Mouse (Mus musculus) left cerebral cortex, postnatal 14 days (tissue): ENCODE data around the gene Gm20388. TPM values are rescaled to one million over a fixed set of nuclear protein-coding genes. Genes with fewer than 3 reads are reported as not detected.

ENCODE experiments used
- DNase-seq, 2 experiments: peaks; one replicate each; pipeline ENCODE4 v3.0.0; 2021 to 2022; ENCODE audit warnings: low spot score in 2 of 2, mixed read lengths in 1 of 2
- intact Hi-C: fragments of 180-260 bp; cut with DNase I; formaldehyde crosslinking; loops from one replicate; pipeline ENCODE4 v1.15.1; 2025
- total RNA-seq, 2 experiments: library from RNA; stranded (reverse); gene quantifications; 2 replicates each; pipeline ENCODE4 v1.2.3; 2021

Gm20388 gene
- total RNA-seq, 2 experiments from 2014 or later, result 2.8 to 7.3 TPM

- DNase-seq, result no peak
- intact Hi-C loops, result no loop called here
Measured at GRCm38 (mm10) chr8:121058081-121058480, 1147.4 kb downstream of the Gm20388 start.

- intact Hi-C loops, result no loop called here
- peak; percentile 66 to 91 for DNase-seq
Measured at GRCm38 (mm10) chr8:121059098-121059497, 1148.5 kb downstream of the Gm20388 start.

DNA sequence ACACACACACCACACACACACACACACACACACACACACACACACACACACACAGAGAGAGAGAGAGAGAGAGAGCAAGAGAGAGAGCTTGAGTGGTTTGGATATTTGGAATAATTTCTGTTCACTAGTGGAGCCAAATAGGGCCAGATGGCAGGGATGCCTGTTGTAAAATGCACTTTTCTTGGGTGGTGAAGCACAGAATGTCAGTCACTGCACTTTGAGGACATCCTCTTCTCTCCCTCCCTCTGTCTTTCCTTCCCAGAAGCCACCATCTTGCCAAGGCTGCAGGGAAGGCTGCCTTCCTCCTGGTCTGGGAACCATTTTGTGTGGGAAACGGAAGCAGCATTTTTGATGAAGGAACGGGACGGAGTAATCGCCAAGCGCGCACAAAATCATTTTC is 1151.9 kb downstream of the Gm20388 start:
- intact Hi-C loops, result no loop called here
- DNase-seq, result no peak

DNA sequence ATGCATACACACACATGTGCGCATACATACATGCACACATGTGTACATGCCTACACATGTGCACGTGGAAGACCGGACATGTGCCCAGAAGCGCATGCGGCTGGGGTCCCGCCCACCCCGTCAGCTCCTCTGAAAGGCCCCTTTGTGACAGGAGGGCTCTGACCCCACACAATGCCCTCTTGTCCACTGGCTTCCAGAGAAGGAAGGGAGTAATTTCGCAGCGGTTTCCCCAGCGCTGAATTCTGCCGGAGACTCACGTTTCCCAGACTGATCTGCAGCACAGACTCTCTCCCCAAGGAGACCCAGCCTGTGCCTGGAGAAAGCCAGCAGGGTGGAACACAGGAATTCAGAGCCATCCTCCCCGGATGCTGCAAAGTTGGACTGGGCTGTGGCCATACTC is 1153.0 kb downstream of the Gm20388 start:
- peak in 1 of 2 experiments; percentile 22 for DNase-seq
- intact Hi-C loops, result no loop called here

- intact Hi-C loops, result no loop called here
- peak in 1 of 2 experiments; percentile 18 for DNase-seq
Measured at GRCm38 (mm10) chr8:121071454-121071853, 1160.8 kb downstream of the Gm20388 start.

DNA sequence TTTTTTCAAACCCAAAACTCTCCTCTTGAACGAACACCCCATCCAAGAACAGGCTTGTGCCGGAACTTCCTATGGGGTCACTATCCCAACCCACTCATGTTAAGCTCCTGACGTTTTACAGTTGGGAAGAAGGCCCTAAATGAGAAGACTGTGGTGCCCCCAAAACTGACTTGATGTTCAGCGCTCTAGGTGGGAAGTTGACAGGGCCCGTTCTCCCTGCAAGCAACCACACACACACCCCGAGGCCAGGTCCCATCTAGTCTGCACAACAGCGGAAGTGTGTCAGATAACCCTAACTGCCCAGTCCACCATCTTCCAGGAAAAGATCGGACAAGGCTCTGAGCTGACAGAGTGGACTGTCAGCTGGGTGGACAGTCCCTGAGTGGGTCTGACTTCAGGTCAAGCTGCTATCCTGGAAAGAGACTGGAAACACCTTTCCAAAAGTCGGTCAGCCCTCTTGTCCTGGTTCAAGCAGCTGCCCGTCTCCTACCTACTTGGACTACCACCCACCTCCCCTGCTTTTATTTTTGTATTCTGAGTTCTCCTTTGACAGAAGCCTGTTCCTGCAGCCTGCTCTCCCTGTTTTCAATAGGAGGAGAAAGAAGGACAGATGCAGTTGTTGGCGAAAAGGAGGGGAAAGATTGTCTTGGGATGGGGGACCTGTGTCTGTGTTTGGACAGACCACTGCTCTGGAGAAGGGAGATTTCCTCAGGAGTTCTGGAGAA is 1161.9 kb downstream of the Gm20388 start:
- intact Hi-C loops, result no loop called here

DNA sequence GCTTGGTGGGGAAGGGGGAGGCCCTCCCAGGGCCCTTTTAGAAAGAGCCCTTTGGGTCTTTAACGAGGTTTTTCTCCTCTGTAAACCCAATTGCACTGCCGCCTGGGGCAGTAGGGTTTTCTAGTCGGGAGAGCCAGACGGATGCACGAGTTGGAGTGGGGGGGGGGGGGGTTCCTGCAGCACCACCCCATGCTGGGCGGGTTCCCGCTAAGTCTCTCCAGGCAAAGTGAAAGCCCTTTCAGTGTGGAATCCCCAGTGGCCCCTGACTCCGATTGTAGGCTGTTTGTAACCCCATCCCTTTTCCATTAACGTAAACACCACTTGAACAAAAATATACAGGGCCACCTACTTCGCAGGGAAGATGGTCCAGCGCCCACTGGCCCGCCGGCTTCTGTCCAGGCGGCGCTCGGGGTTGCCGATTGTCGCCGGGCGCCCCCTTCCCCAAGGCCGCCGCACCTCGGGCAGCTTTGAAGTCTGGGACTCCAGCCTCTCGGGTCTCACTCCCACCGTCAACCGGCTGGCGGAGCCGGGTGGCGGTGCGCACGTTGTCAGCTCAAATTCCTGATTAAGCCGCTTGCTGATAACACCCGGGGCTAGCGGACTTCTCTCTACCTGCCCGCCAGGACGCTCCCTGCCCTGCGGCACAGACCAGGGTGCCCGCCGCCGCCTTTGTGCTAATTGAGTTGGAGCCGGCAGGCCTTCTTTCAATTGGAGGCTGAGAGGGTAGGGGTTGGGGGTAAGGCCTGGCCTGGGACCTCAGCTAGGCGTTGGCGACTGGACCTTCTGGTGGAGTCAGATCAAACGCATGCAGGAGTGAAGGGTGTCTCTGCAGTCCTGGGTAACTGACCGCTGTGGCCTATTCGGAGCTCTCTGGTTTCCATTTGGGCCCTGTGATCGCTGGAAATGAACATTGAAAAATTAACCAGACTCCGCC is 1162.8 kb downstream of the Gm20388 start:
- intact Hi-C loops, result no loop called here
- DNase-seq, result no peak

More for the DNA sequence above, 1161.9 kb downstream of the Gm20388 start:
- no peak for DNase-seq

DNA sequence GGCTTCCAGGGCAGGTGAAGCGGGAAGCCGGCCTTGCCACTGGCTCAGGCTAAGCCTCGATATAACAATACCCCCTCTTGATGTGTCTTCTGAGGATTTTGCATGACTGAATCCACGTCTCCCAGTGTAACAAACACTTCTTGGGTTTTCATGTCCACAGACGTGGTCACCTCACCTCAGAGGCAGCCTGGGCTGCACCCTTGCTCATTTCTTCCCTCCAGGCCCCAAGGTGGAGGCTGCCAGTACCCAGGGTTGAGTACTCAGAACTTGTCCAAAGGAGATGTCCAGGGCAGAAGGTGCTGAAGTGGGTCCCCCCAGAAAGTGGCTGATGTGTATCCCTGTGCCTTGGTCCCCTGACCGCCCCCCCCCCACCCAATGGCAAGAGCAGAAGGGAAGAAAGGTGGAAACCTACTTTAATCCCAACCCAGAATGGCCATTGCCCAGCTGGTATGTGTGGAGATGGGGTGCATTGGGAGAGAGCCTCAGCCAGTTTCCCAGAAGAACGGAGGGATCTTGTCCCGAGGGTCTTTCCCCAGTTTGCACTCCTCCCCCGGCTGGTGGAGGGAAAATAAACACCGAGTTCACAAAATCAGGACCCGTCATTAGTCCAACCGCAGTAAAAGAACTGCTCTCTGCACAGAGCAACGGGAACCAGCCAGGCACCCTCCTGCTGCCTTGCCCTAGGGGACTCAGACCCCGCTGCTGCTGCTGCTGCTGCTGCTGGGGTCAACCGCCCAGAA is 1163.6 kb downstream of the Gm20388 start:
- intact Hi-C loops, result no loop called here
- no peak for DNase-seq

GRCm38 (mm10) chr8:121074848-121075145 is 1164.2 kb downstream of the Gm20388 start:
- DNase-seq, result no peak
- intact Hi-C loops, result no loop called here

GRCm38 (mm10) chr8:121075936-121076335 is 1165.3 kb downstream of the Gm20388 start:
- intact Hi-C loops, result no loop called here
- no peak for DNase-seq

DNA sequence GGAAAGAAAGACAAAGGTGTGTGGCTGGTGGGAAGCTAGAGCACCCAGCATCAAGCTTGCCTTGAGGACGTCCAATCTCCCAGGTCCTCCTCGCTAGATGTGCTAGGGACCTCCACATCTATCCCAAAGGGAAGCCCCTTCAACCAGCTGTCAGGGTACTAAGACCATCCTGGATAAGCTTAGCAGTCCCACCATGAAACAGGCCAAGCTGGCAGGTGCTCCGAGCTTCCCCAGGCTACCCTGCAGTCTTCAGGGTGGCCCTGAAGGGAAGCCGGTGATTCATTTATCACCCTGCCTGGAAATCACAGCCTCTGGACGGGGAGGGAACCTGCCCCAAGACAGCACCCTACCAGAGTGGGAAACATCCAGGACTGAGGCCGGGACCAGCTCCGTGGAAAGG is 1165.9 kb downstream of the Gm20388 start:
- no peak for DNase-seq
- intact Hi-C loops, result no loop called here

- DNase-seq, result no peak
- intact Hi-C loops, result no loop called here
Measured at GRCm38 (mm10) chr8:121078721-121079120, 1168.1 kb downstream of the Gm20388 start.

DNA sequence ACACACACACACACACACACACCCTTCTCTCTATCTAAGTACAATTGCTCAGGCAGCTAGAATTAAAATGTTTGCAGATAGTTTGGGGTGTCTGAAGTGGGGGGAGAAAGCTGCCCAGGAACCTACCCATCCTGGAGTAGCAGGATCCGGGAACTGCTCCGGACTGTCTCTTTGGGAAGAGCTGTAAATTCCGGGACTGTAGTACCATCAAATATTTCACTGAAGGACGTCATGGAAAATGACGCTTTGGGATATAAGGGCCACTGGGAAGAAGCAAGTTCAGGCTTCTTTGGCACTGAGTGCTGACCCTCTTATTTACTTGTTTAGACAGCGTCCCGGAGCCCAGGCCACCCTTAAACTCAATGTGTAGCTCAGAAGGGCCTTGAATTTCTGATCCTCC is 1168.6 kb downstream of the Gm20388 start:
- DNase-seq, result no peak
- intact Hi-C loops, result no loop called here

DNA sequence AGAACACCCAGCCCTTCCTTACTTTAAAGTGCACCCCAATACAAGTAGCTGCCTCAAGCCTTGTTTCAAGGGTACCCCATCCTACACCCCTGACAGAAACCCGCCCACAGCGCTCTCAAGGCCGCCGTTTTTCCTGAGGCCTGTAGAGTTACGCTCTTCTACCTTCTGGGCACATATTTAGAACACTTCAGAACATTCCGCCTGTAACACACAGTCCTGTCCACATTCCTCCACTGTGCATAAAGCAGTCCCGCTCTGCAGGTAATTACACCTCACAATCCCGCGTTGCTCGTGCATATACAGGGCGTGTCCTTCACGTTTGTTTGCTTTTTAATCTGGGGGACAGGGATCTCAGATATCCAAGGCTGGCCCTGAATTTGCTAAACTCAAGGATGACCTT is 1169.3 kb downstream of the Gm20388 start:
- DNase-seq, result no peak
- intact Hi-C loops, result loop anchor here (5.0 kb wide), 2 partner anchors 37 to 108 kb away; partner anchors contain the start of gene Foxc2

DNA sequence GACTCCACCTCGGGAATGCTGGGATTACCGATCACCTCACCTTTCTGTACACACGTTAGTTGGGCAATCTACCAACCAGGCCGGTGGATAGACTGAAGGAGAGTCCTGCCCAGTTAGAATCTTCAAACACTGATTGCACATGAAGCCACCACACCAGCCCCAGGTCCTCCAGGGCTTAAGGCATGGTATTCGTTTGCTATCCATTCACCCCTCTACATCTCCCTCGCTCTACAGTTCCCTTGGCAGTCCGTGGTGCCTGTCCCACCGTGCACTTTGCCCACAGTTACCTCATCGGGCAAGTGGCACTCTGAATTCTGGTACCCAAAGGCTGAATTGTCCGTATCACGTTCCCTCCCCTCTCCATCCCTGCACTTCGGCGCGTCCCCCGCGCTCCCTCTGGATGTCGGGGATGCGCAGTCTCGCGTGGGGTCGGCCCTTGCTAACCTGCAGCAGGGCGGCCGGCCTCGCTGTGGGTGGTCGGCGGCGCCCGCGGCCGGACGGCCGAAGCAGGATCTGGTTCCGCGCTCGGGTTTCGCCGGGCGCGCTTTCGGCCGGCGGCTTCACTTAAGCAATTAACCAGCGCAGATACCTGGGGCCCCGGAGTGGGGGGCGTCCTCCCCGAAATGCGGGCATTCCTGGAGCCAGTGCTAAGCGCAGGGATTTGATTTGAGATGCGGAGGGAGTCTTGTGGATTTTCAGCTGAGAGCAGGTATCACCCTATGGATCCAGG is 1169.9 kb downstream of the Gm20388 start:
- no peak for DNase-seq
- intact Hi-C loops, result loop anchor here (5.0 kb wide), 2 partner anchors 37 to 108 kb away; partner anchors contain the start of gene Foxc2

- DNase-seq, result no peak
- intact Hi-C loops, result loop anchor here (5.0 kb wide), 2 partner anchors 36 to 109 kb away; partner anchors contain the start of gene Foxc2
Measured at GRCm38 (mm10) chr8:121081398-121081797, 1170.8 kb downstream of the Gm20388 start.

DNA sequence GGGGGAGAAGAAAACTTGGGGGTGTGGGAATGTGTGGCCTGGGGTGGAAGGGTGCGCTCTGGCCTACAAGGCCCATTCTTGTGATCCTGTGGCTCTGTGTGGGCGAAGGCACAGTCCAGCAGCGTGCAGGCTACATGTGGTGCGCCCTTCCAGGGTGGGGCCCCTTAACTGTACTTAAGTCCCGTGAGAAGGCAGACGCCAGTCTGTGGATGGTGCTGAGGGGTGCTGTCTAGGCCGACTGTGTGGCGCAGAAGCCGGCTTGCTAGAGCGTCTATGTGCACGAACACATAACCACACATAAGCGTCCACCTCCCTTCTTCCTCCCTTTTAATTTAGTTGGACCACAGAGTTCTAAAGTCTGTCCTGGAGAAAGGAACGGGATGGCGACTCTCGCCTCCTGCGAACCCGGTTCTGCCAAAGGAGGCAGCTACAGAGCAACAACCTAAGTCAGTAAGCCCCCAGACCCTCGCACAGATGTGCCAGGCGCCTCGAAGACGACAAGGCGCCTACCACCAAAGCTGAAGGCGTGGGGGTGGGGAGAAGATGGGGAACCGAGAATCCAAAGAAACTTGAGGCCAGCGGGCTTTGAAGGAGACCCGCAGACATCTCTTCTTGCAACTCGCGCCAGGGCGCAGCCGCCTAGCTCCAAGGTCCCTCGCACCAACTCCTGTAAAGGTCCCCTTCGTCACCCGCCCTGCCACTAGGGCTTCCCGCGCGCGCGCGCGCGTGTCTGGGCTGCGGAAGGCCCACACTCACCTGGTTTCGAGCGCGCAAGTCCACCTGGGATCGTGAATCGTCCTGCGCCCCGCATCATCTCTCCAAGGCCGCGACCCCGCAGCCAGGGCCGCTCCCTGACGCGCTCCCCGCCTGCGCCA is 1171.8 kb downstream of the Gm20388 start:
- intact Hi-C loops, result loop anchor here (5.0 kb wide), 2 partner anchors 35 to 110 kb away; partner anchors contain the start of gene Foxc2
- DNase-seq, result no peak
